Mouse (Mus musculus) spleen, postnatal 14 days (tissue): ENCODE data around the gene Syap1.
A peak's percentile ranks its signal among the peaks of the same experiment; 100 is the strongest.
"Not testable (repeated sequence)": the region's sequence is repeated elsewhere in the genome, so short reads cannot be mapped to it uniquely, and the experiment has no call there.

Source experiments
- DNase-seq, 2 experiments: peaks; one replicate each; pipeline ENCODE4 v3.0.0; 2021 to 2022; ENCODE audit warnings: low spot score in 2 of 2

The Syap1 gene

GRCm38 (mm10) chrX:162887931-162888511, at the start of gene Syap1:
Syap1 (minus strand) TSS chrX:162888447.
- DNase-seq, result peak; percentile 71 to 75

- DNase-seq, result no peak
Observed at GRCm38 (mm10) chrX:162931467-162931866, 43.2 kb upstream of the Syap1 start.

- no peak for DNase-seq
Observed at GRCm38 (mm10) chrX:162921487-162922125, 33.4 kb upstream of the Syap1 start.

- DNase-seq, result peak; percentile 7 to 10
Observed at GRCm38 (mm10) chrX:162915697-162916096, 27.4 kb upstream of the Syap1 start.

GRCm38 (mm10) chrX:162913651-162914050, 25.4 kb upstream of the Syap1 start:
- no peak for DNase-seq

GRCm38 (mm10) chrX:162907554-162907953, 19.3 kb upstream of the Syap1 start:
- DNase-seq, result no peak

- DNase-seq, result peak; percentile 18 to 44
Observed at GRCm38 (mm10) chrX:162902040-162902734, 13.9 kb upstream of the Syap1 start.

- DNase-seq, result peak; percentile 7 to 22
Observed at GRCm38 (mm10) chrX:162901371-162902039, 13.3 kb upstream of the Syap1 start.

GRCm38 (mm10) chrX:162900938-162901337, 12.7 kb upstream of the Syap1 start, which contains the start of gene Ctps2:
Ctps2 (plus strand) TSS chrX:162901238.
- no peak for DNase-seq

- DNase-seq, result not testable (repeated sequence)
Observed at GRCm38 (mm10) chrX:162888575-162889223, 452 bp upstream of the Syap1 start.

GRCm38 (mm10) chrX:162878236-162878635, 10.0 kb downstream of the Syap1 start:
- no peak for DNase-seq

- no peak for DNase-seq
Observed at GRCm38 (mm10) chrX:162873761-162874160, 14.5 kb downstream of the Syap1 start.

- DNase-seq, result no peak
Observed at GRCm38 (mm10) chrX:162871734-162872517, 16.3 kb downstream of the Syap1 start.

GRCm38 (mm10) chrX:162868294-162868965, 19.8 kb downstream of the Syap1 start:
- no peak for DNase-seq

GRCm38 (mm10) chrX:162848682-162849081, 39.6 kb downstream of the Syap1 start:
- DNase-seq, result no peak

- DNase-seq, result no peak
Observed at GRCm38 (mm10) chrX:162845531-162845930, 42.7 kb downstream of the Syap1 start.

- DNase-seq, result no peak
Observed at GRCm38 (mm10) chrX:162844447-162845100, 43.7 kb downstream of the Syap1 start.

- no peak for DNase-seq
Observed at GRCm38 (mm10) chrX:162832101-162832500, 56.1 kb downstream of the Syap1 start.

GRCm38 (mm10) chrX:162831542-162831941, 56.7 kb downstream of the Syap1 start:
- no peak for DNase-seq

GRCm38 (mm10) chrX:162831036-162831435, 57.2 kb downstream of the Syap1 start:
- no peak for DNase-seq
